Mouse (Mus musculus) cerebellum, adult 9-10 months (tissue): ENCODE results near the gene Tcaf2.
A peak's percentile ranks its signal among the peaks of the same experiment; 100 is the strongest.

ENCODE experiments used
- DNase-seq: peaks from one replicate; pipeline ENCODE4 v3.0.0; 2022

Tcaf2 gene

GRCm38 (mm10) chr6:42644912-42645549 is at the start of gene Tcaf2:
TSS of gene Tcaf2 (minus strand) at chr6:42645254.
- DNase-seq = peak; percentile 79

- peak; percentile 87 for DNase-seq
Measured at GRCm38 (mm10) chr6:42692517-42693190, 47.6 kb upstream of the Tcaf2 start.

GRCm38 (mm10) chr6:42692154-42692516 is 47.1 kb upstream of the Tcaf2 start:
- DNase-seq = peak; percentile 88

GRCm38 (mm10) chr6:42689761-42690160 is 44.7 kb upstream of the Tcaf2 start:
- DNase-seq = no peak

- DNase-seq = no peak
Measured at GRCm38 (mm10) chr6:42687907-42688306, 42.9 kb upstream of the Tcaf2 start.

GRCm38 (mm10) chr6:42680077-42680476 is 35.0 kb upstream of the Tcaf2 start:
- no peak for DNase-seq

- no peak for DNase-seq
Measured at GRCm38 (mm10) chr6:42676011-42676410, 31.0 kb upstream of the Tcaf2 start.

- no peak for DNase-seq
Measured at GRCm38 (mm10) chr6:42671767-42672166, 26.7 kb upstream of the Tcaf2 start.

- DNase-seq = no peak
Measured at GRCm38 (mm10) chr6:42667722-42668121, 22.7 kb upstream of the Tcaf2 start.

- DNase-seq = no peak
Measured at GRCm38 (mm10) chr6:42661739-42662138, 16.7 kb upstream of the Tcaf2 start.

GRCm38 (mm10) chr6:42634393-42634792 is 10.7 kb downstream of the Tcaf2 start:
- DNase-seq = no peak

GRCm38 (mm10) chr6:42631395-42631794 is 13.7 kb downstream of the Tcaf2 start:
- DNase-seq = no peak

GRCm38 (mm10) chr6:42616904-42617303 is 28.1 kb downstream of the Tcaf2 start:
- DNase-seq = no peak

GRCm38 (mm10) chr6:42612218-42612617 is 32.8 kb downstream of the Tcaf2 start:
- peak; percentile 24 for DNase-seq

GRCm38 (mm10) chr6:42610954-42611522 is 34.0 kb downstream of the Tcaf2 start:
- no peak for DNase-seq

GRCm38 (mm10) chr6:42597592-42597991 is 47.5 kb downstream of the Tcaf2 start, which contains the start of gene Tcaf3:
TSS of gene Tcaf3 (minus strand) at chr6:42597692.
- DNase-seq = no peak

- no peak for DNase-seq
Measured at GRCm38 (mm10) chr6:42593138-42593882, 51.7 kb downstream of the Tcaf2 start.

GRCm38 (mm10) chr6:42586569-42586968 is 58.5 kb downstream of the Tcaf2 start:
- DNase-seq = no peak

GRCm38 (mm10) chr6:42583488-42583872 is 61.6 kb downstream of the Tcaf2 start:
- DNase-seq = peak; percentile 31

GRCm38 (mm10) chr6:42582741-42583487 is 62.1 kb downstream of the Tcaf2 start:
- no peak for DNase-seq

- no peak for DNase-seq
Measured at GRCm38 (mm10) chr6:42578678-42579077, 66.4 kb downstream of the Tcaf2 start.

- DNase-seq = no peak
Measured at GRCm38 (mm10) chr6:42577433-42577832, 67.6 kb downstream of the Tcaf2 start.
